Mouse (Mus musculus) midbrain, postnatal 0 days (tissue): ENCODE results near the gene Mgat5. TPM values are rescaled to one million over a fixed set of nuclear protein-coding genes. Genes with fewer than 3 reads are reported as not detected.

Experiments used
- ATAC-seq: fragments of 200-750 bp; cut with Nextera tagmentation; 2 replicates; pipeline ENCODE4 v1.8.0; 2017; ENCODE audit warnings: moderate number of reproducible peaks, mild to moderate bottlenecking, moderate TSS enrichment, moderate library complexity; ENCODE audit not compliant: low FRiP score
- DNase-seq: peaks from one replicate; pipeline ENCODE4 v3.0.0-alpha.2; 2015; ENCODE audit warnings: low spot score
- H3K27ac ChIP-seq: fragments of 300-500 bp; sonication (generic); 2 replicates; pipeline ENCODE4 v1.5.1; 2014; ENCODE audit warnings: low read depth, mild to moderate bottlenecking, low read length, mixed read lengths
- H3K27me3 ChIP-seq: fragments of 300-500 bp; sonication (generic); 2 replicates; pipeline ENCODE4 v1.6.1; 2014; ENCODE audit warnings: low read length, control low read depth, mixed read lengths; ENCODE audit not compliant: insufficient read depth
- H3K36me3 ChIP-seq: fragments of 300-500 bp; sonication (generic); 2 replicates; pipeline ENCODE4 v1.6.1; 2014; ENCODE audit warnings: low read length, control low read depth, mixed read lengths; ENCODE audit not compliant: insufficient read depth
- H3K4me1 ChIP-seq: fragments of 300-500 bp; sonication (generic); 2 replicates; pipeline ENCODE4 v1.6.1; 2014; ENCODE audit warnings: mild to moderate bottlenecking, control low read depth, antibody characterized with exemption, low read length, mixed read lengths; ENCODE audit not compliant: insufficient read depth
- H3K4me2 ChIP-seq: fragments of 300-500 bp; sonication (generic); 2 replicates; pipeline ENCODE4 v1.6.1; 2014; ENCODE audit warnings: low read depth, mild to moderate bottlenecking, low read length, mixed read lengths; ENCODE audit not compliant: poor library complexity, severe bottlenecking
- H3K4me3 ChIP-seq: fragments of 300-500 bp; sonication (generic); 2 replicates; pipeline ENCODE4 v1.5.1; 2014; ENCODE audit warnings: low read depth, mild to moderate bottlenecking, low read length, moderate library complexity
- H3K9ac ChIP-seq: fragments of 300-500 bp; sonication (generic); replicated peaks from 2 replicates; pipeline ENCODE4 v1.6.1; 2014; ENCODE audit warnings: mild to moderate bottlenecking, low read length, moderate library complexity, mixed read lengths; ENCODE audit not compliant: poor library complexity, severe bottlenecking
- H3K9me3 ChIP-seq: fragments of 300-500 bp; sonication (generic); 2 replicates; pipeline ENCODE4 v1.6.1; 2016; ENCODE audit warnings: low read length, control low read depth
- CTCF ChIP-seq: IDR thresholded peaks from 2 replicates; pipeline ENCODE4 v1.5.1; 2016; ENCODE audit warnings: antibody characterized with exemption, mild to moderate bottlenecking
- WGBS: fragments of 180-500 bp; shearing (Covaris S2); extraction: QIAGEN DNeasy Blood & Tissue Kit; methylation state at CpG from one replicate; pipeline ENCODE4 v1.1.7; 2014; 5-methylcytosine and 5-hydroxymethylcytosine counted together
- polyA plus RNA-seq: library from polyadenylated mRNA; unstranded; fragments of >200 nt; fragmentation: Nextera tagmentation; extraction: Ambion mirVana; gene quantifications from 2 replicates; pipeline ENCODE4 v1.2.1, GENCODE M21; 2015
- total RNA-seq: library from RNA; depleted of rRNA; stranded (reverse); fragments of >200 nt; gene quantifications from 2 replicates; pipeline ENCODE4 v1.2.3, GENCODE M21; 2014

Mgat5 gene
- total and polyA plus RNA-seq, 2 experiments from 2014 or later = 13.0 to 56.5 TPM

DNA sequence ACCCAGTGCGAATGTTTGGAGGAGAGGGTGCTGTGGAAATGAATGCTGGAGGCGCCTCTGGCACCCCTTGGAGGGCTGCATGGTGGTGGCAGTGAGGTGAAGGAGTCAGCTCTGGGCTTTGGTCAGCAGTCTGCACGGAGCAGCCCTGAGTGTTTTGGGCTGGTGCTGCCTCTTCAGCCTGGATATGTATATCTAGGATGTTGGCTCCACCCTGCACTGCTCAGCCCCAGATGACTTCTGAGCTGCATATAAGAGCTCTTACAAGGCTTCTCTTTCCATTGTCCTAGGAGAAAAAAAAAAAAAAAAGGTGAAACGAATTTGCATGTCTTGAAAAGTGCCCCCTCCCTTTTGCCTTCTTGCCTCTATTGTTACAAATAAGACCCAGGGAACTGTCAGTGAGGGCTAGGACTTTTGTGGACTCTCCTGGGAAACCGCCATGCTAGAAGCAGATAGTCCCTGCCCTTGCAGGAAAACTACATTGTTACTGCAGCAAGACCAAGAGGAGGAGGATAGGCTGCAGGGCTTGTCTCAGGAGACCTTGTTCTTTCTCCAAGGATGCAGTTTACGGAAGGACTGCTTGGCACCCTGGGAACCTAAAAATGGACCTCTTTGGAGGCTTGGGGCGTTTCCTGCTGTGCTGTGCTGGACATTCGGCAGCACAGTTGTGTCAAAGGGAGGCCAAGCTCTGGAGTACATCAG, 109.0 kb downstream of the Mgat5 start:
- H3K9me3 ChIP-seq = no peaks in the 10 kb centered on the region
- H3K27ac ChIP-seq = no peak overlapping the region
- H3K36me3 ChIP-seq = no peaks in the 10 kb centered on the region
- ATAC-seq = no peak
- 49% methylated on average over 8 of the region's 8 CpGs for WGBS
- no peak overlapping the region for H3K4me3 ChIP-seq
- no peak overlapping the region for H3K9ac ChIP-seq
- H3K4me2 ChIP-seq = no peak overlapping the region
- no peaks in the 10 kb centered on the region for H3K4me1 ChIP-seq
- no peaks in the 10 kb centered on the region for H3K27me3 ChIP-seq
- DNase-seq = no peak
- TF ChIP-seq CTCF = no peak

DNA sequence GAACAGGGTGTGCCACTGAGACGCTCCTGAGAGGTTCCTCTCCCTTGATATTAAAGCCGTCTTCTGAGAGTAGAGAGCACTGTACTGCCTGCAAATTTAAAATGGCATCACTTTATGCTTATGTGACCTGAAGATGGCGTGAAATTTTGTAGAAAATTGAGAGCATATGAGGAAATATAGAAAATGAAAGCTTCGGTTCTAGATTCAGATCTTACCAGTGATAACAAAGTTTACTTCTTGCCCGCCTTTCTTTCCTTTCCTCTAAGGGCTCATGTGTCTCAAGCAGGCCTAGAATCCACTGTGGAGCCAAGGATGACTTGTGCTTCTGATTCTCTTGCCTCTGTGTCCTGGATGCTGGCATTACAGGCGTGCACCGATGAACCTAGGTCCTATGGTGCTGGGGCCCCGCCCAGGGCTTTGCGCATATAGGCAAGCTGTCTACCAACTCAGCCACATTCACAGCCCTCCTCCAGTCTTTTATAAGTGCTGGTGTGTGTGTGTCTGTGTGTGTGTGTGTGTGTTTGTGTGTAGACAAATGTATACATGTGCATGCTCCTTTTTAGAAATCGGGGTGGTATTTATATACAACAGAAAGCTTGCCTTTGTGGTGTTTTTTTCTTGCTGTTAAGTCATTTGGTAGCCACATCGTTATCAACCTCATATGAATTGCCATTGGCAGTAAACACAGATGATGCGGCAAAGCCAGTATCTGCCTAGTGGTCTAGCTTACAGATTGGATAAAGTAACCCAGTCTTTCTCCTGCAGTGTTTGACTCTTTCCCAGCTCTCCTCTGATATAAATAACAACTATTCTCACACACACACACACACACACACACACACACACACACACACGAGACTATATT, 111.2 kb downstream of the Mgat5 start:
- no peaks in the 10 kb centered on the region for H3K4me1 ChIP-seq
- no peak for TF ChIP-seq CTCF
- H3K4me2 ChIP-seq = no peak overlapping the region
- no peaks in the 10 kb centered on the region for H3K27me3 ChIP-seq
- 86% methylated on average over 13 of the region's 13 CpGs for WGBS
- no peak overlapping the region for H3K9ac ChIP-seq
- no peaks in the 10 kb centered on the region for H3K9me3 ChIP-seq
- H3K4me3 ChIP-seq = no peak overlapping the region
- H3K27ac ChIP-seq = no peak overlapping the region
- no peaks in the 10 kb centered on the region; the same call in 1 of the 2 replicates for H3K36me3 ChIP-seq
- ATAC-seq = no peak
- DNase-seq = no peak

DNA sequence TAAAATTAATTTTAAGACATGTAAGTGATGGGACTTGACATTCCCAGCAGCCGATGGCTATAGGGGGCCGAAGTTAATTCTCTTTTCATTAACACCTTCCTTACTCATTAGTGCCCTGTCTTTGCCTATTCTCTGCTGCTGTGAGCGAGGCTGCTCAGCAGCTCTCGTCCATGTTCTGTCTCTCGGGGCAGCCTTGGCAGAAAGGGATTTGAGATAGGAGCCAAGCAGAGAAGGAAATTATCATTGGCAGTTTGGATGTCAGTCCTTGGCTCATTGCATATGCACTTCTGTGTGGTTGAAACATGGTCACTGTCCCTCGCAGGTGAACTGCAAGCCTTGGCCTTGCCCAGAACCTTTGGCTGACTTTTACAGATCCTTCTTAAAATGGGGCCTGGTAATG, 111.8 kb downstream of the Mgat5 start:
- no peak for TF ChIP-seq CTCF

DNA sequence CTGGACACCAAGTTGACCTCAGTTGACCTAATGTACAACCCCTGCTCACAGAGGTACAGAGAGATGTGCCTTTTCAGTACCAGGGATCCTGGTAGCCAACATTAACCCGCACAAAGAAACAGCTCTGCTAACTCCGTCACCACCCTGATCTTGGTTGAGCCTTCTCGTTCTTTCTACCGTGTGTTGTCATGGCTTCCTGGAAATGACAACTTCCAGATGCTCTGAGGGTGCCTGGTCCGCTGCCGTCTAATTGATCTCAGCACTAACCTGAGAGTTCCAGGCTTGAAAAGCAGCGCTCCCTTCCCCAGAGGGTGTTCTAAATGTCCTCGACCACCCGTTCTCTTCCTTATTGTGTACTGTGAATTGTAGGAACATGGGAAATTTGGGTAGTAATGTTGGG, 112.7 kb downstream of the Mgat5 start:
- H3K4me1 ChIP-seq = no peaks in the 10 kb centered on the region
- TF ChIP-seq CTCF = no peak
- H3K4me2 ChIP-seq = no peak overlapping the region
- ATAC-seq (no peak), DNase-seq (no peak)
- no peaks in the 10 kb centered on the region; the same call in 1 of the 2 replicates for H3K36me3 ChIP-seq
- no peak overlapping the region for H3K27ac ChIP-seq
- H3K4me3 ChIP-seq = no peak overlapping the region
- H3K9ac ChIP-seq = no peak overlapping the region
- WGBS = 89% methylated on average over 9 of the region's 9 CpGs
- H3K9me3 ChIP-seq = no peaks in the 10 kb centered on the region
- no peaks in the 10 kb centered on the region for H3K27me3 ChIP-seq

More for the DNA sequence above, 111.8 kb downstream of the Mgat5 start:
- Histone ChIP-seq H3K36me3 (no peaks in the 10 kb centered on the region; the same call in 1 of the 2 replicates), H3K4me1 (no peaks in the 10 kb centered on the region), H3K4me3 (no peak overlapping the region), H3K27me3 (no peaks in the 10 kb centered on the region), H3K27ac (no peak overlapping the region), H3K9ac (no peak overlapping the region), H3K4me2 (no peak overlapping the region), H3K9me3 (no peaks in the 10 kb centered on the region)
- WGBS = 46% methylated on average over 6 of the region's 6 CpGs
- ATAC-seq (no peak), DNase-seq (peak; percentile 35)

DNA sequence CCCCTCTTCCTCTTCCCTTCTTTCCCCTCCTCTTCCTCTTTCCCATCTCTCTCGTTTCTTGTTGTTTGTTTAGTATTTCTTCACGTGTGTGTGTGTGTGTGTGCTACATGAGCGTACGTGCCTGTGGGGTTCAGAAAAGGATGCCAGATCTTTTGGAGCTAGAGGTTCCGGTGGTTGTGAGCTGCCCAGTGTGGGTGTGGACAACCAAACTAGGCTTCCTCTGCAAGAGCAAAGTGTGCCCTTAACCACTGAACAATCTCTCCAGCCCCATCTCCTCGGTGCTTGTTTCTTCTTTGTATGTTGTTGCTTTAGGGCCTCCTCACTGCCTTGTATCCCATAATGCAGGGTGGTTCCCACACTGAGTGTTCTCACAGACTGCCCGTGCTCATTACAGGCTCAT, 113.7 kb downstream of the Mgat5 start:
- Histone ChIP-seq H3K9me3 (no peaks in the 10 kb centered on the region), H3K27ac (no peak overlapping the region), H3K36me3 (no peaks in the 10 kb centered on the region; the same call in 1 of the 2 replicates), H3K4me2 (no peak overlapping the region), H3K4me3 (no peak overlapping the region), H3K9ac (no peak overlapping the region), H3K27me3 (no peaks in the 10 kb centered on the region), H3K4me1 (no peaks in the 10 kb centered on the region)
- TF ChIP-seq CTCF = no peak
- no peak for DNase-seq
- ATAC-seq = no peak
- 85% methylated on average over 7 of the region's 7 CpGs for WGBS

DNA sequence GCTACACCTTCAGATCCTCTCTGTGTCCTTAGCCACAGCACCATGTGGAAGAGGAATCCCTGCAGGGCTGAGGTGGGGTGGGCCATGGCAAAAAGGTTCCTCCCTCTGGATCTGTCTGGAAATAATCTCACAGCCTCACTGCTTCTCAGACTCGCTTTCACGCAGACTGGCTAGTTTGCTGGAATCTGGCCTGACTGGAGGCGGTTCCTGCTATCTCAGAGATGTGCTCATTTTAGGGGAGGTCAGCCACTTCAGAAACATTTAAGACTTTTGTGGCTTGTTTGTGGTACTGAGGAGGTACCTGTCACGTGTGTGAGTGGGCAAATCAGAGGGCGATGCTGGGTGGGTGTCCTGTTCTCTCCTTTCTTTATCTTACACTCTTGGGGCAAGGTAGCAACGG, 115.0 kb downstream of the Mgat5 start:
- TF ChIP-seq CTCF = no peak
- no peaks in the 10 kb centered on the region for H3K4me1 ChIP-seq
- DNase-seq (no peak), ATAC-seq (no peak)
- 86% methylated on average over 6 of the region's 6 CpGs for WGBS
- H3K9ac ChIP-seq = no peak overlapping the region
- H3K27me3 ChIP-seq = no peaks in the 10 kb centered on the region
- no peaks in the 10 kb centered on the region for H3K9me3 ChIP-seq
- no peak overlapping the region for H3K27ac ChIP-seq
- H3K4me3 ChIP-seq = no peak overlapping the region
- H3K4me2 ChIP-seq = no peak overlapping the region
- H3K36me3 ChIP-seq = no peaks in the 10 kb centered on the region; the same call in 1 of the 2 replicates
